Mouse (Mus musculus) cerebellum, adult 2 months (tissue): ENCODE results near the gene Fam107b.

Experiments used
- CTCF ChIP-seq: fragments of 200-500 bp; IDR thresholded peaks from 2 replicates; pipeline ENCODE4 v1.5.1; 2011; ENCODE audit warnings: low read depth, mild to moderate bottlenecking, control low read depth, low read length, moderate library complexity, borderline replicate concordance; ENCODE audit not compliant: insufficient read depth
- POLR2A ChIP-seq: fragments of 200-500 bp; IDR thresholded peaks from 2 replicates; pipeline ENCODE4 v1.6.1; 2011; ENCODE audit warnings: low read length, control low read depth, borderline replicate concordance; ENCODE audit not compliant: insufficient read depth

DNA sequence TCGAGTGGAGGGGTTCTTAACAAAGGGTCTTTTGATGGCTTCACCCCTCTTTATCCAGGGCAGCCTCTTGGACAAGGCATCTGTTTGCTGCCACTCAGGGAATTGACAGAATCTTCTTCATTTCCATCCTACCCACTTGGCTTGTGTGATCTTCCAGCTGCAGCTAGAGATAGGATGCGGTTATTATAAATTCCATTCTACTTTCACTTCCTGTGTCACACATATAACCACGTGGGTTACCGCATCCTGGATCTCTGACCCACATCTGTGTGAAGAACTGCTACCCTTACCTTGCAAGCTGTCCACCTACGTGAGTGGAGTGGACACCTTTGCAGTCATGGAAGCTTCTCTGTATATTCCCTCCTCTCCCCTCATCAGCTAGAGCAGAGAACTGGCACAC, 240.0 kb downstream of the Fam107b start:
- TF ChIP-seq CTCF (no peak), POLR2A (no peak)
